Mouse (Mus musculus): Measurements from ENCODE around the gene Kptn.

DNA sequence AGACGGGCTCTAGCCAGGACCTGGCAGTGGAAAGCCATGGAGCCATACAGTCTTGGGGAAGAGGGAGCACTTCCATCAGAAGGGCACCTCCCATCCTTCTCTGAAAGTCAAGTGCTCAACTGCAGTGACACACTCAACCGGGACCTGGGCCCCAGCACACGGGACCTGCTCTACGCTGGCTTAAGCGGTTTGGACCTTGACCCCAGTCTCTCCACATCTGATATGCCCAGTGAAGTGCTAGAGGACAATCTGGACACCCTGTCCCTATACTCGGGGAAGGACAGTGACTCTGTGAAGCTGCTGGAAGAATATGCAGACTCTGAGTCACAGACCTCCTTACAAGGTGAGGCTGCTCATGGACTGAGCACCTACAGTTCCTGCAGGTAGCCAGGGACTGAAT is 47.8 kb upstream of the Kptn start:
- no peak for TF ChIP-seq CTCF (IDR thresholded peaks at IDR 0.05; ENCODE audit: borderline replicate concordance, insufficient read depth, low read depth, low read length)
- no peak for TF ChIP-seq POLR2A (IDR thresholded peaks at IDR 0.05; ENCODE audit: borderline replicate concordance, insufficient read depth, low read length)

Data from cerebellum, adult 2 months (tissue).